11 mouse cellular contexts compared by ENCODE assay signal in the genomic region with DNA sequence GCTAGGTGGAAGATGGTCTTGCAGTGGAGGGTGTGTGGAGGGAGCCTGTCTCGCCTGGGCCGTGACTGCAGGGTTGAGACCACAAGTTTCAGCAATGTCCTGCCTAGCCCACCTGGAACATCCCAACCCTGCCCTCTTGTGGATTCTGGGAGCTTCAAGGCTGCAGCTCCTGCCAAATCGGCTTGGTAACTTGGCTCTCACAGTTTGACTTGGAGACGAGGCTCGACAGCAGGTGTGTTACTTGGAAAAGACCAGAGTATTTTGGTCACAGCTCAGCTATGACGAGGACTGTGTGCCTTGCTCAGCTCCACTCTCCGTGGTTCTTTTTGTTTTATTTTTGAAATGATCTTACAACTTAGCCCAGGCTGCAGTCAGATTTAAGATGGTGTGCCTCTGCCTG. TPM values are rescaled to one million over a fixed set of nuclear protein-coding genes. Genes with fewer than 3 reads are reported as not detected.
A peak's percentile ranks its signal among the peaks of the same experiment; 100 is the strongest.
DNase-seq lines count a peak whose midpoint lies in the region; ATAC-seq and TF ChIP-seq lines count a peak whose summit lies in the region.
"Had no signal": no experiment of that assay in that cellular context is flagged by ENCODE, and none has a peak within 500 bp of the region (broad histone marks: within the 10 kb centered on the region; RNA-seq: fewer than 3 reads in every experiment).

No protein-coding gene starts in this region.

- no peak overlapping the region for H3K4me3 ChIP-seq in intestine, postnatal 0 days (ENCODE audit: low read depth, low read length)
- H3K4me3 ChIP-seq in intestine, embryonic 15.5 days (replicated peaks): no peak overlapping the region
- no peak overlapping the region for H3K4me3 ChIP-seq in left cerebral cortex, adult 2 months
- H3K4me3 ChIP-seq: heart, embryonic 13.5 days had no signal

- H3K9me3 ChIP-seq in intestine, postnatal 0 days (ENCODE audit: control insufficient read depth): no peaks in the 10 kb centered on the region
- no peaks in the 10 kb centered on the region for H3K9me3 ChIP-seq in intestine, embryonic 15.5 days
- H3K9me3 ChIP-seq: heart, embryonic 13.5 days had no signal

- 82% methylated on average over 7 of the region's 7 CpGs for whole genome bisulfite sequencing in intestine, postnatal 0 days
- 83% methylated on average over 7 of the region's 7 CpGs for WGBS in intestine, embryonic 15.5 days

- TF ChIP-seq CTCF in intestine, postnatal 0 days (IDR thresholded peaks at IDR 0.05; ENCODE audit: low read depth): peak; percentile 36; the same call in 1 of the 2 replicates
- TF ChIP-seq CTCF in left cerebral cortex, adult 2 months (IDR thresholded peaks at IDR 0.05): peak; percentile 41

- peaks cover 45% of the 10 kb centered on the region for H3K36me3 ChIP-seq in intestine, postnatal 0 days (ENCODE audit: control insufficient read depth, insufficient read depth)
- peaks cover 23% of the 10 kb centered on the region for H3K36me3 ChIP-seq in intestine, embryonic 15.5 days

- intact Hi-C loops in left cerebral cortex, adult 2 months (cut with DNase I): no loop called here

- no peak overlapping the region for H3K9ac ChIP-seq in intestine, postnatal 0 days (ENCODE audit: low read depth, low read length)
- H3K9ac ChIP-seq in intestine, embryonic 15.5 days: no peak overlapping the region
- H3K9ac ChIP-seq: heart, embryonic 13.5 days had no signal

- no peak overlapping the region for H3K27ac ChIP-seq in intestine, postnatal 0 days (ENCODE audit: low read depth, low read length)
- no peak overlapping the region for H3K27ac ChIP-seq in intestine, embryonic 15.5 days
- no peak overlapping the region for H3K27ac ChIP-seq in left cerebral cortex, adult 2 months
- H3K27ac ChIP-seq: heart, embryonic 13.5 days had no signal

- no peak for ATAC-seq in intestine, postnatal 0 days
- no peak for ATAC-seq in intestine, embryonic 15.5 days
- ATAC-seq in inflammation-experienced regulatory T-cells, adult 6 months: no peak
- ATAC-seq: intestine, embryonic 16.5 days had no signal

- H3K4me1 ChIP-seq in intestine, postnatal 0 days (replicated peaks; ENCODE audit: control insufficient read depth, insufficient read depth, low read length): no peaks in the 10 kb centered on the region
- H3K4me1 ChIP-seq in intestine, embryonic 15.5 days (replicated peaks): no peaks in the 10 kb centered on the region
- H3K4me1 ChIP-seq: heart, embryonic 13.5 days had no signal

- DNase-seq in R1 (ENCODE audit: low read depth, low spot score): peak; percentile 54
- peak; percentile 82 for DNase-seq in cerebellum, adult 11-12 months
- peak in 1 of 2 experiments; percentile 44 for DNase-seq in left cerebral cortex, adult 2 months (ENCODE audit: extremely low spot score in 1 of 2, low spot score in 2 of 2)
- DNase-seq in kidney, adult 18-20 months: no peak
- DNase-seq in retina, embryonic 14.5 days (ENCODE audit: low spot score): no peak

- no peaks in the 10 kb centered on the region for H3K27me3 ChIP-seq in intestine, postnatal 0 days (replicated peaks; ENCODE audit: control insufficient read depth, insufficient read depth, low read length)
- H3K27me3 ChIP-seq in intestine, embryonic 15.5 days (replicated peaks): no peaks in the 10 kb centered on the region
- H3K27me3 ChIP-seq: heart, embryonic 13.5 days had no signal

- H3K4me2 ChIP-seq in intestine, postnatal 0 days (replicated peaks; ENCODE audit: low read depth): no peak overlapping the region
- H3K4me2 ChIP-seq in intestine, embryonic 15.5 days (replicated peaks): no peak overlapping the region
- H3K4me2 ChIP-seq: heart, embryonic 13.5 days had no signal

RNA-seq across cellular contexts. Expression of a gene that starts 22.6 kb away (rescaled TPM):
- 2.9 and 3.5 TPM in 2 replicates for polyA plus RNA-seq in intestine, postnatal 0 days (2015; fragmentation: Nextera tagmentation; extraction: Ambion mirVana)
- 6.3 and 8.4 TPM in 2 replicates for polyA plus RNA-seq in intestine, embryonic 15.5 days (2015; fragmentation: Nextera tagmentation; extraction: Ambion mirVana)
- 10 to 100 TPM; 10.1 to 11.2 TPM for total RNA-seq in left cerebral cortex, adult 2 months (2021)
- 1 to 10 TPM in 1 of 3 experiments, under 1 TPM in 1, not detected in 1; 0.20 to 1.9 TPM for polyA plus RNA-seq in inflammation-experienced regulatory T-cells, adult 6 months (2017; shearing (Covaris generic))
- total RNA-seq: megakaryocyte, adult 5-6 weeks had no signal

RNA-seq across cellular contexts. Expression of a gene that starts 42.2 kb away (rescaled TPM):
- polyA plus RNA-seq in intestine, postnatal 0 days (2015; fragmentation: Nextera tagmentation; extraction: Ambion mirVana): 25.5 and 29.4 TPM in 2 replicates
- 37.5 and 37.8 TPM in 2 replicates for polyA plus RNA-seq in intestine, embryonic 15.5 days (2015; fragmentation: Nextera tagmentation; extraction: Ambion mirVana)
- total RNA-seq in left cerebral cortex, adult 2 months (2021): 100 to 1,000 TPM in 1 of 2 experiments, 10 to 100 TPM in 1; 99.7 to 102 TPM
- polyA plus RNA-seq in inflammation-experienced regulatory T-cells, adult 6 months (2017; shearing (Covaris generic)): 10 to 100 TPM; 12.6 to 20.5 (median 15.4) TPM

Comparison
In these comparisons a context has a peak if more than half of its experiments do, and no peak if none do; other contexts are left out.
1. DNase-seq: peak in R1 (single experiment) and cerebellum, adult 11-12 months (single experiment); none in kidney, adult 18-20 months (single experiment) and retina, embryonic 14.5 days (single experiment).